Mouse (Mus musculus): ENCODE measurements around the gene Vps9d1.
"Not testable (repeated sequence)": the region's sequence is repeated elsewhere in the genome, so short reads cannot be mapped to it uniquely, and the experiment has no call there.

Gene Vps9d1

GRCm38 (mm10) chr8:123253451-123254098, 573 bp downstream of the Vps9d1 start:
- no peak for DNase-seq (ENCODE audit: low read depth, low spot score)

DNA sequence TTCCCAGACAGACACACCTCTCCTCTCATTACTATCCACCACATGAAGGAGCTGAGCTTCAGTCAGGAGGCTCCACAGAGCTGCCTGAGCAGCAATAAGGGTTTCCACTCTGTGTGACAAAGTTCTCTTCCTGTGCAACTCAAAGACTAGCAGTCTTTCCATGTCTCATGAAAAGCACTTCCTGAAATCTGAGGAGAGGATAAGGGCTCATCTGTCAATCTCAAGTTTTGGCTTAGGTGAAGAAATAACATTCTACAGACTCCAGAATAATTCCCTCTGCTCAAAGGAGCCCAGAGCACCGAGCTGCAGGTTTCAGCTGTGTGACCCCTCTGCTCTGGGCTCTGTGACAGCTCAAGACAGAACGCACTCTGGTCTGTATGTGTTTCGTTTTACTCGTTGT, 1.2 kb downstream of the Vps9d1 start:
- no peak for DNase-seq (ENCODE audit: low read depth, low spot score)

DNA sequence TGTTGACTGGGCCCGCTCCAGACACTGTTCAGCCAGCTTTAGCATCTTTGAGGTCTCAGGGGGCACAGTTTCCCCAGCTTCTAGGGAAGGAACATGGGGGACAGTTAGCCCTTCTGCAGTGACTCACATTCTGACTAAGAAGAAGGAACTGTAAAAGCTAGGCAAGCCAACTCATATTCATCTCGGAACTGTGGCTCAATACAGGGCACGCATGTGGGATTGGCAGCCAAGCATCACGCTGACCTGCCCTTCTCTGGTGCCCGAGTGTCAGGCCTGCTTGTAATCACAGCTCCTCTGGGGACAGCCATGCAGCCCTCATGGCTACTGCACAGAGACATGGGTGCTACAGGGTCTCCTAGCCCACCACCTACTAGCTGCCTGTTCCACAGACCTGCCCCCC, 3.2 kb downstream of the Vps9d1 start:
- no peak for DNase-seq (ENCODE audit: low read depth, low spot score)

- no peak for DNase-seq (ENCODE audit: low read depth, low spot score)
Observed at GRCm38 (mm10) chr8:123248596-123248995, 5.6 kb downstream of the Vps9d1 start.

GRCm38 (mm10) chr8:123247748-123248147, 6.4 kb downstream of the Vps9d1 start:
- DNase-seq (ENCODE audit: low read depth, low spot score) = no peak

DNA sequence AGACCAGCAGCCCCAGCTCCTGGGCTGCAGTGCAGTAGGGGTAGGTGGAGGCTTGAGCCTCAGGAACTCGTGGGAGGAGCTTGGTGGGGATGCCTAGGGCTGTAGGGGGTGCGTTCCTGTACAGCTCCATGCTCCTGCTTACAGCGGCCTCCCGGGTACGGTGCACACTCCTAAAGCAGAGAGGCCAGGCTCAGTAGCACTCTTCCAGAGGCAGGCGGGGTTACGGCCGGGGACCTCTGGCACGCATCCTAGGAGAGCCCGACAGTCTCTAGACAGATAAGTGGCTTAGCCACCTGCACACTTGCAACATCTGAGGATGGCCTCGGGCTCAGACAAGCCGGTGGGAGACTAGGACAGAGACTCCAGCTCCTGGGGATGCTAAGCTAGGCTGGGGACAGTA, 8.6 kb downstream of the Vps9d1 start:
- no peak for DNase-seq (ENCODE audit: low read depth, low spot score)

- DNase-seq (ENCODE audit: low read depth, low spot score) = no peak
Observed at GRCm38 (mm10) chr8:123244382-123244781, 9.8 kb downstream of the Vps9d1 start.

DNA sequence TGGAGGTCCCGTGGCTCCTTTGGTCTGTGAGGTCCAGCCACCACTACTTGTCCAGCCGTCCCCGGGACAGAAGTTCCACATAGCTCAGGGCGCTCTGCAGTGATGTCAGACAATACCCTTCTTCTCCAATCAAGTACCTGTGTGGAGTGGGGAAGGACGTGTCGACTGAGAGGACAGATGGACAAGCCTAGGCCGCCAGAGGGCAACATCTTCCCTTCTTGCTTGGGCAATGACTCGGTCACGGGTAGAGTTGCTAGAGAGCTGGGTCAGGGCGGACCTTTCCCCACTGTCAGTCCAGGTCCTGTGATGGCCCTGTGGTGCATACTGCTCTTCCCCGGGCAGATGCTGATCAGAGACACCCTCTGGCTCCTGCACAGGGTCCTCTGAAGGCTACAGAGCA, 11.1 kb downstream of the Vps9d1 start:
- DNase-seq (ENCODE audit: low read depth, low spot score) = no peak

DNA sequence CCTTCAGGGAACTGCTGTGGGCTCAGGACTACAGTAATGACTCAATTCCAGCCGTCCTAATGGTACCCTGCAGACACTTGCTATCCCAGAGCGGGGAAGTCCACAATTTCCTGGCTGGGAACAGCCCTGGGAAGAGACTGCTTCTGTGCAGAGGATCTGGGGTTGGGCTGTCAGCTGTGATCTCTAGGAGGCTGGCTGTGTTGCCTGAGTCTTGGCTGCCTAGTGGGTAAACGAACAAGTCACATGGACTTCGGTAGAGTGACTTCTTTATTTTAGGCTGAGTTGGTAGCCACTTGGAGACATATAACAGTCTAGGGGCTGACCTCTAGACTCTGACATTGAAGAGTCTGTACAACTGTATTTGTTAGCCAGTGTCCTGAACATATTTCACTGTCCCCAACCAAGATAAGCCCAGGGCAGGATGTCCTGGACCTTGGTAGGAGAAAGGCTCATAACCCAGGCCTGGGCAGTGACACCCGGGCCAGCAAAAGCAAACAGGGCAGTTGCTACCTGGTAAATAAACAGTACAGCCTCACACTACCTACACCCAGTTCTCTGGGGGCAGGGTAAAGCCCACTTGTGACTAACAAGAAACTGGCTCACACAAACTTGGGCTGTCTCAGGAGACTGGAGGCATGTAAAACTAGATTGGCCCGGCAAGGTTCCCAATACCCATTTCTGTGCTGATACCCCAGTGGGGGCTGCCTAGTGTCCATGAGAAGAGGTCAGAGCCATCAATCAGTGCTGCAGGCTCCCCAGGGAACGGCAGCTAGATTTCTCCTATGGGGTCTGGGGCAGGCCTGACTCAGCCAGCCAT, 11.8 kb downstream of the Vps9d1 start:
- no peak for DNase-seq (ENCODE audit: low read depth, low spot score)

DNA sequence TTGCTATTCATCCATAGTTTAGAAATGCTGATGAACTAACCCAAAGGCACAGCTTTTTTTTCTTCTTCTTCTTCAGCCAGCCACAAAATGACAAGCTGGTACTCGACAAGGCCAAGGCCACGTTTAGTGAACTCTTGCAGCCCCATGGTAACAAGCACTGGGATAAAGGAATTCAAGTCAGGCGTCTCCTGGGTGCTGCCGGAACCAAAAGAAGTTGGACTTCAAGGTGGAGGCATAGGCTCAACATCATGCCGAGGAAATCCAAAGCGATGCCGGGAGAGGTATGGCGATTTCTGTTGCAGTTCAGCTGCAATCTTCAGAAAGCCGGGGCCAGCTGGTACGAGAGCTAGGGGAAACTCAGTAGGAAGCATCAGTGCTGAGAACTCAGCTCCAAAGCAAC, 14.8 kb downstream of the Vps9d1 start:
- DNase-seq (ENCODE audit: low read depth, low spot score) = no peak

DNA sequence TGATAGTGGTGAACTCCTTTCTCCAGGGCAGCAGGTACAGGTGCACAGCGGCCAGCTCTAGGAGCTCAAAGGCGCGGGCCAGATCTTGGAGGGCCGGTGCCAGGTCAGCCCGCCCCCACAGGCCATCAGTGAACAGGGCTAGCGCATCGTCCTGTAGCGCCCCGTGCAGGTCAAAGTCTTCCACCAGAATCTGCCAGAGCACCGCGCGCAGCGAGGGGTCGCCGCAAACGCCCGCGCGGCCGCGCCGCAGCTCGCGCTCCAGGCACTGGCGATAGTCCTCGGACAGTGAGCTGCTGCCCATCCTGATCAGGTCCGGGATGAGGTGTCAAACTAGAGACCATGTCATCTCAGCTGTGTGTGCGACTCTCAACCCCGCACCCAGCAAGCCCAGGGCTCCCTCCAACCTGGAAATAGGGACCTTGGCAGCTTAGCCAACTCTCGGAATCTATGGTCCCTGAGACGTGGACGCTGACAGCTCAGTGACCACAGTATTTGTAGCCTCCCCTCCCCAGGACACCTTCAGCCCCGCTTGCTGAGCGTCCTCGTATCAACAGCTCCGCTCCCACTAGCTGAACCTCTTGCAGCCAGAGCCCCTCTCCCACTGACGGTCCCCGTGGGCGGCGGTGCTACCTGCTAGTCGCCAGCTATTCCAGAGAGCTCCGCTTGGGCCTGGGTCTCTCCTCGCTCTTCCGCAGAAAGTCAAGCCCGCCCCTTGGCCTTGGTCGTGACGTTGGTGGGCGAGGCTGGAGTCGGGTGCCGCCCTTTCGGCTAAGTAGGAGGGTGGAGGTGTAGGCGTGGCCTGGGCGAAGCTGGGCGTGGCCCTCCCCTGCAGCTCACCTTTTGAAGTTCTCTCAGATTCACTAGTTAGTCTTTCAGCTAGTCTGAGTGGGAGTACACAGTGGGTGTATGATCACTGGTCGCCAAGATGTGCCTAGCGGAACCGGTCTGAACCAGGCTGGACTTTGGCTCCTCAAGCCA, 18.3 kb downstream of the Vps9d1 start, which contains the start of gene Spata2l:
TSS of gene Spata2l (minus strand) at position 714 of the 978 bp plus-strand sequence.
- no peak for DNase-seq (ENCODE audit: low read depth, low spot score)

DNA sequence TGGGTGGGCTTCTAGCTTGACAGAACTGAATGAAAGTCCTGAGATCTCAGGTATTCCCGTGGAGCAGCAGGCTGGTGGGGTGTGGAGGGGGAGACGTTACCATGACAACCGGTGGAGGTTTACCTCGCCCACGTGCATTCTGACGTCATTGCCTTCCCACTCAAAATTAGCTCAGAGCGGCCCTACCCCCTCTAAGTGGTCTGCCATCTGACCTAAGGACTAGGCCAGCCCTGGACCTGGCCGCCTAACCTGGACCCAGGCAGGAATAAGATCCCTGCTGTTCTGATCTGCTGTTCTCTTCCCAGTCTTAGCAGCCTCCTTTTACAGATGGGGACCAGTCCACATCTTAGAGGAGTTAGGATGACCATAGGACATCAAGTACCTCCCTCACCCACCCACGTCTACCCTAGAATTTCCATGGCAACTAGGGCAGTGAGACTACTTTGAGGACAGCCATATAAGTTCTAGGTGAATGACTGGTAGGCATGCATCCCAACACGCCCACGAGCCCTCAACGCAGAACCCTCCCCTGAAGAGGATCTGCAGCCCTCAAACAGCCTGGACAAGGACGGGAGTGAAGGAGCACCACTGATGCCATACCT, 19.1 kb downstream of the Vps9d1 start:
- DNase-seq (ENCODE audit: low read depth, low spot score) = no peak

DNA sequence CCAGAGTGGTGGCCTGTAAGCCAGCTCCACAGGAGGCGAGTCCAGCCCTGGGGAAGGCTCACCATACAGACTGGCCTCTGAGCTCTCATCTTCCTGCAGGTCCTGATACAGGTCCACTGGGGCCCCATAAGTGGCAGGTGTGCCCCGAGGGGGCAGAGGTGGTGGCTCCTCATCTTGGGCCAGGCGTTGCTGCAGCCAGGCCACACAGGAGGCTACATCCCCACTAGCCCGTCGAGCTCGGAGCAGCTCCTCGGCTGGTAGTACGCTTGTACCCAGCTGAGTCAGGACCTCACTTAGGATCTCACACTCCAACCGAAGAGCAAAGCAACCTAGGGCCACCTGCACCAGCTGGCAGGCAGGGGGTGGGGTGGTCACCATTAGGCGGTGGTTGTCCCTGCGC, 20.4 kb downstream of the Vps9d1 start:
- no peak for DNase-seq (ENCODE audit: low read depth, low spot score)

- DNase-seq (ENCODE audit: low read depth, low spot score) = no peak
Observed at GRCm38 (mm10) chr8:123233300-123233699, 20.8 kb downstream of the Vps9d1 start.

DNA sequence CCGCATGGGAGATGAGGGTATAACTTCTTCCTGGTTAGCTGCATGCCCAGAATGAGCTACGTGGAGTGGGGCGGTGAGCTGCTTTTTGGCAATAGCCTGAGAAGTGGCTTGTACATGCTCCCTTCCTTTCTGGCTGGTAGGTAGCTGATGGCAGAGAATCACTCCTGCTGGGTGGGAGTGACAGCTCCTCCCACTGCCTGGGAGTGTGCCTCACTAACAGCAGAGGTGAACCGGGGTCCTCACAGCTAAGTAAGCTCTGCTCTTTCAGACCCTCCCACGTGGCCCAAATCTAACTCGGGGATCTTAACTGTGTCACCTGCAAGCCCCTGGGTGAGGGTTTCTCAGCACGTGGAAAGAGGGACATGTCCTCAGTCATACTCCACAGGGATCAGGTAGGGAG, 21.6 kb downstream of the Vps9d1 start:
- no peak for DNase-seq (ENCODE audit: low read depth, low spot score)

DNA sequence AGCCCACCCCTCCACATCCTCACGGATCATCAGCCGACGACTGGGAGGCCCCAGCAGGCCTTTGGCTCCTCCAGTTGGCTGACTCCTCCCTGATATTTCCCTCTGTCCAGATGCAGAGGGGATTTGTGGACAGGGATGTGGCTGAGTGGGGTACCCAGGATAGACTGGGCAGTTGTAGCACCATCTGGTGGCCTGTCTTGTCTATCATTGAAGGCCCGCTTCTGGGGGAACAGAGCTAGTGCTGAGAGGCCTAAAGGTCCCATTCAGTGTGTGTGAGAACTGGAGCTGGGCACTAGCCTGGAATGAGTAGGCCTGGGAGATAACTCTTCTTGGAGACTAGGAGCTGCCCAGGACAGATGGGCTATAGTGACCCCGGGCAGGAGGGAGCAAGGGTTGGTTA, 22.4 kb downstream of the Vps9d1 start:
- no peak for DNase-seq (ENCODE audit: low read depth, low spot score)

GRCm38 (mm10) chr8:123230326-123230725, 23.8 kb downstream of the Vps9d1 start:
- not testable (repeated sequence) for DNase-seq (ENCODE audit: low read depth, low spot score)

DNA sequence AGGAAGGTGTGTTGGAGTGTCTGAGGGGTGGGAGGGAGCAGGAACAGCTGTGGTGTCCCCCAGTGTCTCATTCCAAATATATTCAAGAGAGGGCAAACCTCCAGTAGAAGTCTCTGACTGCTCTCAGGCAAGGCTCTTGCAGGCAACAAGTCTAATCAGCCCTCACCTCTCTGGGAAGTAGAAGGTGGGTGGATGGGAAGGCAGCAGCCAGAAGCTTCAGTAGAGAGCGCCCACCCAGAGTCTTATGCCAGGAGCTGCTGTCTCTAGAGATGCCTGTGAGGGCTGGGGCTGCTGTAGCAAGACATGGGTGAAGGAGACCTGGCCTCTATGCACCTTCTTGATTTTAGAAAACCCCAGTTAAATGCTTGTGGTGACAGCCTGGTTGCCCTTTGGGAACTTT, 25.7 kb downstream of the Vps9d1 start:
- DNase-seq (ENCODE audit: low read depth, low spot score) = no peak

GRCm38 (mm10) chr8:123224278-123225266, 29.6 kb downstream of the Vps9d1 start, which contains the start of gene Cdk10:
Gene Cdk10 (plus strand): TSS chr8:123224842.
- peak; percentile 88 for DNase-seq (ENCODE audit: low read depth, low spot score)

- no peak for DNase-seq (ENCODE audit: low read depth, low spot score)
Observed at GRCm38 (mm10) chr8:123220917-123221316, 33.2 kb downstream of the Vps9d1 start.
